Mouse (Mus musculus) midbrain, embryonic 16.5 days (tissue): ENCODE measurements around the gene Yars2. TPM values are rescaled to one million over a fixed set of nuclear protein-coding genes. Genes with fewer than 3 reads are reported as not detected.
A peak's percentile ranks its signal among the peaks of the same experiment; 100 is the strongest.

Experiments used
- ATAC-seq: fragments of 200-750 bp; cut with Nextera tagmentation; 2 replicates; pipeline ENCODE4 v1.8.0; 2017; ENCODE audit warnings: moderate TSS enrichment
- H3K27ac ChIP-seq: fragments of 300-500 bp; sonication (generic); 2 replicates; pipeline ENCODE4 v1.5.1; 2014; ENCODE audit warnings: mild to moderate bottlenecking, low read length, mixed read lengths
- H3K27me3 ChIP-seq: fragments of 300-500 bp; sonication (generic); 2 replicates; pipeline ENCODE4 v1.6.1; 2014; ENCODE audit warnings: low read depth, low read length, mixed read lengths; ENCODE audit not compliant: control insufficient read depth, insufficient read depth
- H3K36me3 ChIP-seq: fragments of 300-500 bp; sonication (generic); 2 replicates; pipeline ENCODE4 v1.6.1; 2014; ENCODE audit warnings: mild to moderate bottlenecking, low read length, moderate library complexity, mixed read lengths; ENCODE audit not compliant: control insufficient read depth, insufficient read depth
- H3K4me1 ChIP-seq: fragments of 300-500 bp; sonication (generic); 2 replicates; pipeline ENCODE4 v1.6.1; 2014; ENCODE audit warnings: mild to moderate bottlenecking, low read length, mixed read lengths; ENCODE audit not compliant: control insufficient read depth, insufficient read depth
- H3K4me2 ChIP-seq: fragments of 300-500 bp; sonication (generic); 2 replicates; pipeline ENCODE4 v1.6.1; 2014; ENCODE audit warnings: mild to moderate bottlenecking, low read length, mixed read lengths
- H3K4me3 ChIP-seq: fragments of 300-500 bp; sonication (generic); 2 replicates; pipeline ENCODE4 v1.5.1; 2014; ENCODE audit warnings: low read depth, mild to moderate bottlenecking, low read length, moderate library complexity, mixed read lengths
- H3K9ac ChIP-seq: fragments of 300-500 bp; sonication (generic); 2 replicates; pipeline ENCODE4 v1.6.1; 2014; ENCODE audit warnings: low read depth, low read length, mixed read lengths
- H3K9me3 ChIP-seq: fragments of 300-500 bp; sonication (generic); replicated peaks from 2 replicates; pipeline ENCODE4 v1.6.1; 2014; ENCODE audit warnings: mild to moderate bottlenecking, low read length, mixed read lengths; ENCODE audit not compliant: control insufficient read depth, poor library complexity, severe bottlenecking
- WGBS: fragments of 180-500 bp; shearing (Covaris S2); extraction: QIAGEN DNeasy Blood & Tissue Kit; methylation state at CpG from one replicate; pipeline ENCODE4 v1.1.7; 2014; 5-methylcytosine and 5-hydroxymethylcytosine counted together
- polyA plus RNA-seq: library from polyadenylated mRNA; unstranded; fragments of >200 nt; fragmentation: Nextera tagmentation; extraction: Ambion mirVana; gene quantifications from 2 replicates; pipeline ENCODE4 v1.2.1, GENCODE M21; 2015

Gene Yars2
- 25.8 and 26.4 TPM in 2 replicates for polyA plus RNA-seq

DNA sequence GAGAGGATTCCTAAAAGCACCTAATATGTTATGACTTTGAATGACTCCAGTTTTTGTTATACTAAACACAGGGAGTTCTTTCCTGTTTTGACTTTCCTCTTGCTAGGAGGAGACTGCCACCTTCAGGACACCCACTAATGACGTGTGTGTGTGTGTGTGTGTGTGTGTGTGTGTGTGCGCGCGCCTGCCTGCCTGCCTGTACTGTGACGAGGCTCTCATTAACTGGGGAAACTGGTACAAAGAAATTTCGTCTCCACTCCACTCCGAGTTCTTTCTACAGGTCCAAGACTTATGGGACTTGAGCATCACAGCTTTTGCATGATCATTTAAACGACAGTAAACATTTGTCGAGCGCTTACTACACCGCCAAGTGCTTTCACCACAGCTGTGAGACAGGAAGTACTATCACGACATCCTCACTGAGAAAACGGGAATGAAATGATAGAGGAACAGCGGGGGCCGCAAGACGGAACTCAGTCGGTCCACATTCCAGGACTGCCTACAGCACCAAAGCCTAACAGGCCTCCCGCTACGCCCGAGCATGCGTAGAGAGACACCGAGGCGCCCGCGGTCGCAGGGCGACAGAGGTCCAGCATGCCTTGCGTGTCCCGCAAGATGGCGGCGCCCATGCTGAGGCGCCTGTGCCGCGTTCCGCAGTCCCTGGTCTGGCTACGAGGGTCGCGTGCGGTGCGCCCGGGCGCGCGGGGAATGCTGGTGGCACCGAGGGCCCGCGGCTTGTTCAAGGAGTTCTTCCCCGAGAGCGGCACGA lies at the start of gene Yars2:
Yars2 (plus strand) TSS at position 597 of the 769 bp plus-strand sequence.
- peak within 1 kb of the TSS; percentile 85 for H3K9ac ChIP-seq
- peak; percentile 99 for ATAC-seq
- H3K4me3 ChIP-seq, result peak within 1 kb of the TSS; percentile 97
- H3K9me3 ChIP-seq, result no peaks in the 10 kb centered on the region
- H3K4me2 ChIP-seq, result peak within 1 kb of the TSS; percentile 90
- H3K27ac ChIP-seq, result peak within 1 kb of the TSS; percentile 91
- peaks cover 15% of the 10 kb centered on the region for H3K4me1 ChIP-seq
- H3K27me3 ChIP-seq, result no peaks in the 10 kb centered on the region
- under 1% methylated on average over 48 of the region's 50 CpGs for WGBS
- peaks cover 5% of the 10 kb centered on the region; the same call in 1 of the 2 replicates for H3K36me3 ChIP-seq

- WGBS, result 22% methylated on average over 4 of the region's 4 CpGs
- ATAC-seq, result no peak
These were observed 49.3 kb upstream of the Yars2 start for GRCm38 (mm10) chr16:16253326-16254074.

GRCm38 (mm10) chr16:16255217-16255616 lies 47.5 kb upstream of the Yars2 start:
- H3K4me1 ChIP-seq, result no peaks in the 10 kb centered on the region
- H3K4me3 ChIP-seq, result no peak overlapping the region
- ATAC-seq, result no peak
- no peaks in the 10 kb centered on the region for H3K9me3 ChIP-seq
- no peak overlapping the region for H3K9ac ChIP-seq
- H3K4me2 ChIP-seq, result no peak overlapping the region
- no peaks in the 10 kb centered on the region for H3K36me3 ChIP-seq
- H3K27ac ChIP-seq, result no peak overlapping the region
- no peaks in the 10 kb centered on the region for H3K27me3 ChIP-seq
- WGBS, result 86% methylated on average over 1 of the region's 1 CpGs

More at GRCm38 (mm10) chr16:16253326-16254074, 49.3 kb upstream of the Yars2 start:
- no peaks in the 10 kb centered on the region for H3K36me3 ChIP-seq
- H3K4me3 ChIP-seq, result no peak overlapping the region
- no peak overlapping the region for H3K9ac ChIP-seq
- H3K27ac ChIP-seq, result no peak overlapping the region
- no peaks in the 10 kb centered on the region for H3K9me3 ChIP-seq
- no peaks in the 10 kb centered on the region for H3K4me1 ChIP-seq
- no peaks in the 10 kb centered on the region for H3K27me3 ChIP-seq
- no peak overlapping the region for H3K4me2 ChIP-seq

DNA sequence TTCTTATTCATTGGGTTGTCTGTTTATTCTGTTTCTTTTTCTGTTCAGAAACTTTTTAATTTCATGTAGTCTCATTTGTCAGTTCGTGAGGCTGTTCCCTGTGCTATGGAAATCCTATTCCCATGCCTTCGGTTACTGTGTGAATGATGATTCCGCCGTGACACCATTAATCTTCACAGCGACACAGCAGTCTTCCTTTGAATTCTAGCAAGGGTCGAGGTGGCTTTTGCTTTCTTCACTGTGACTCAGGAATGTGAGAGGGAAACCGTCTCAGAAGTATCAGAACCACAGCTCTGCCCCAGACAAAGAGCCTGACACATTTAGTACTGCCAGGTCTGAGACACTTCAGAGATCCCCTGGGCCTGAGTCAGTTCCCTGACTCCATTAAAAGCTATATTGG lies 46.9 kb upstream of the Yars2 start:
- no peaks in the 10 kb centered on the region for H3K9me3 ChIP-seq
- 63% methylated on average over 7 of the region's 7 CpGs for WGBS
- H3K27me3 ChIP-seq, result no peaks in the 10 kb centered on the region
- no peak overlapping the region for H3K9ac ChIP-seq
- ATAC-seq, result no peak
- no peaks in the 10 kb centered on the region for H3K36me3 ChIP-seq
- H3K4me3 ChIP-seq, result no peak overlapping the region
- no peak overlapping the region for H3K4me2 ChIP-seq
- H3K4me1 ChIP-seq, result no peaks in the 10 kb centered on the region
- H3K27ac ChIP-seq, result no peak overlapping the region

- Histone ChIP-seq H3K27me3 (no peaks in the 10 kb centered on the region), H3K9ac (no peak overlapping the region), H3K27ac (no peak overlapping the region), H3K4me3 (no peak overlapping the region), H3K36me3 (no peaks in the 10 kb centered on the region), H3K4me2 (no peak overlapping the region), H3K9me3 (no peaks in the 10 kb centered on the region), H3K4me1 (no peaks in the 10 kb centered on the region)
- ATAC-seq, result no peak
- WGBS, result 64% methylated on average over 1 of the region's 1 CpGs
These were observed 46.1 kb upstream of the Yars2 start for GRCm38 (mm10) chr16:16256672-16257071.

DNA sequence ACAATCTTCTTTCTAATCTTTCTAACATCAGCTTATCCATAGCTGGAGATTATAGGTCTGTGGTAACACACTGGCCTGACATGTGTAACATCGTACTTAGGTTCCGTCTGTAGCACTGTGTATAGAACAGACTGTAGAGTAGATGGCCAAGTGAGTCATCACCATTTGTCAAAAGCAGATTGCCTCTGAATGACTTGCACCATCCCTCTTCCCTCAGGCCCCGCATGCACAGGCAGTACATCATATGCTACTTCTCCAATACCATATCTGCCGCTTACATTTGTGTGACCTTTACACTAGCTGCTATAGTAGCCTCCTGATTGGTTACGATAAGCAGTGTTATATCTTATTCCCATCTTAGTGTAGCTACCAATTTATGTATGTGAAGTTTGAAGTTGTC lies 41.9 kb upstream of the Yars2 start:
- Histone ChIP-seq H3K27me3 (no peaks in the 10 kb centered on the region), H3K4me3 (no peak overlapping the region), H3K4me2 (no peak overlapping the region), H3K27ac (no peak overlapping the region), H3K4me1 (no peaks in the 10 kb centered on the region), H3K36me3 (no peaks in the 10 kb centered on the region), H3K9ac (no peak overlapping the region), H3K9me3 (no peaks in the 10 kb centered on the region)
- 97% methylated on average over 5 of the region's 5 CpGs for WGBS
- ATAC-seq, result no peak

DNA sequence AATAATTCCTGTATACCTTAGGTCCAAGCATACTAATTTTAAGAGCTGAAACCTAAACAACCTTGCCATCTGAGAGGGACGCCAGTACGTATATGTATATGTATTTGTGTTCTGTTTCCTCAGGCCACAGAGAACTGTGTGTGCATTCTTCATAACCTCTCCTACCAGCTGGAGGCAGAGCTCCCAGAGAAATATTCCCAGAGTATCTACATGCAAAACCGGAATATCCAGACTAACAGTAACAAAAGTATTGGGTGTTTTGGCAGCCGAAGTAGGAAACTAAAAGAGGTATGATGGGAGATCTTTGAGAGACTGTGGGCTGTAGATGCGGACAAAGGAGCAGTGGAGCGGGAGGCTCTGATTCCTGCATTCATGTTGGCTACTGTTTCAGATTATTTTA lies 41.3 kb upstream of the Yars2 start:
- no peak overlapping the region for H3K4me2 ChIP-seq
- H3K36me3 ChIP-seq, result no peaks in the 10 kb centered on the region
- H3K27me3 ChIP-seq, result no peaks in the 10 kb centered on the region
- WGBS, result 92% methylated on average over 6 of the region's 6 CpGs
- no peak overlapping the region for H3K27ac ChIP-seq
- H3K9ac ChIP-seq, result no peak overlapping the region
- no peaks in the 10 kb centered on the region for H3K4me1 ChIP-seq
- ATAC-seq, result no peak
- no peak overlapping the region for H3K4me3 ChIP-seq
- no peaks in the 10 kb centered on the region for H3K9me3 ChIP-seq

DNA sequence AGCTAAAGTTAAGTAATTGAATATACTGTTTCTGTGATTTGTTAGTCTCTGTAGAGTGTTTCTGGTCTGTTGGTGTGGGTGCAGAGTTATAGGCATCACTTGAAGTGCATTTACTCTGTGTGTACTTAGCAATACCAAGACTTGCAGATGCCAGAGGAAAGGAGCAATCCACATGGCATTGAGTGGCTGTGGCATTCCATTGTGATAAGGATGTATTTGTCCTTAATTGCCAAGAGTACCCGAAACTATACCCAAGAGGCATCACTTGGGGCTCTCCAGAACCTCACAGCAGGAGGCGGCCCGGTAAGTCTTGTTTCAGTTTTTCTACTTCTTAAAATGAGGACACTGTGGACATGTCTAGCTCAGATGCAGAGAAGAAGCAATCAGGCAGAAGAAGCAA lies 40.3 kb upstream of the Yars2 start:
- whole genome bisulfite sequencing, result 88% methylated on average over 3 of the region's 3 CpGs
- H3K27me3 ChIP-seq, result no peaks in the 10 kb centered on the region
- H3K36me3 ChIP-seq, result no peaks in the 10 kb centered on the region
- H3K4me1 ChIP-seq, result no peaks in the 10 kb centered on the region
- H3K4me3 ChIP-seq, result no peak overlapping the region
- no peak for ATAC-seq
- H3K9me3 ChIP-seq, result no peaks in the 10 kb centered on the region
- H3K9ac ChIP-seq, result no peak overlapping the region
- H3K27ac ChIP-seq, result no peak overlapping the region
- no peak overlapping the region for H3K4me2 ChIP-seq

DNA sequence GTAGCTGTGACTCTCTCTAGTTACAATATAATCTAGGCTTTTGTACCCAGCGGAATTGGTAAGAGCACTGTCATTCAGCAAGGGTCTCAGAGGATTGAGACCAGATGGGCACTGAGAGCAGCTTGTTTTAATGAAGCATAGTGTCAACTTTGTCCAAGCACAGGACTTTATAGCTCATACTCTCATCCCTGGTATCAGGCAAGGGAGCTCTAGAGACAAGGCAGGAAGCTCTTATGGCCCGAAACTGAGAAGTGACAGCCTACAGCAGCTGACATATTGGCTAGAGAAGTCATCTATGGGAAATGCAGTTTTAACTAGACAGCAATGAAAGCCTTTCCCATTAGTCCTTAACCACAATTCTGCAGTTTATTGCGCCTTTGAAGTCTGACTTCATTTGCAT lies 29.8 kb upstream of the Yars2 start:
- WGBS, result 23% methylated on average over 3 of the region's 3 CpGs

More for the DNA sequence above, 29.8 kb upstream of the Yars2 start:
- no peaks in the 10 kb centered on the region for H3K9me3 ChIP-seq
- H3K4me3 ChIP-seq, result no peak overlapping the region
- no peak for ATAC-seq
- no peak overlapping the region for H3K9ac ChIP-seq
- no peaks in the 10 kb centered on the region for H3K27me3 ChIP-seq
- H3K36me3 ChIP-seq, result no peaks in the 10 kb centered on the region
- H3K4me1 ChIP-seq, result no peaks in the 10 kb centered on the region
- no peak overlapping the region for H3K4me2 ChIP-seq
- H3K27ac ChIP-seq, result 0 out of 2 replicates have a peak overlapping the region, but pooled peaks have one; percentile 13
